Mouse (Mus musculus) brain, embryonic 14.5 days (tissue): ENCODE data around the gene Hspbp1. TPM values are rescaled to one million over a fixed set of nuclear protein-coding genes. Genes with fewer than 3 reads are reported as not detected.

Experiments used
- DNase-seq: peaks from one replicate; pipeline ENCODE4 v3.0.0-alpha.2; 2011; ENCODE audit warnings: low read depth
- CTCF ChIP-seq: fragments of 200-500 bp; IDR thresholded peaks from 2 replicates; pipeline ENCODE4 v1.5.1; 2012; ENCODE audit warnings: inconsistent platforms, mild to moderate bottlenecking, moderate library complexity, borderline replicate concordance; ENCODE audit not compliant: insufficient read depth, insufficient read length; ENCODE audit errors: extremely low read depth
- POLR2A ChIP-seq: fragments of 200-500 bp; IDR thresholded peaks from 2 replicates; pipeline ENCODE4 v1.6.1; 2012; ENCODE audit warnings: mild to moderate bottlenecking, inconsistent platforms, borderline replicate concordance; ENCODE audit not compliant: poor library complexity, insufficient read depth, insufficient read length, severe bottlenecking; ENCODE audit errors: extremely low read depth
- polyA plus RNA-seq: library from polyadenylated mRNA; depleted of rRNA; stranded (reverse); fragments of >200 nt; gene quantifications from 2 replicates; pipeline ENCODE4 v1.2.3, GENCODE M21; 2012

Gene Hspbp1
- polyA plus RNA-seq, 1 experiment = 93.3 TPM

DNA sequence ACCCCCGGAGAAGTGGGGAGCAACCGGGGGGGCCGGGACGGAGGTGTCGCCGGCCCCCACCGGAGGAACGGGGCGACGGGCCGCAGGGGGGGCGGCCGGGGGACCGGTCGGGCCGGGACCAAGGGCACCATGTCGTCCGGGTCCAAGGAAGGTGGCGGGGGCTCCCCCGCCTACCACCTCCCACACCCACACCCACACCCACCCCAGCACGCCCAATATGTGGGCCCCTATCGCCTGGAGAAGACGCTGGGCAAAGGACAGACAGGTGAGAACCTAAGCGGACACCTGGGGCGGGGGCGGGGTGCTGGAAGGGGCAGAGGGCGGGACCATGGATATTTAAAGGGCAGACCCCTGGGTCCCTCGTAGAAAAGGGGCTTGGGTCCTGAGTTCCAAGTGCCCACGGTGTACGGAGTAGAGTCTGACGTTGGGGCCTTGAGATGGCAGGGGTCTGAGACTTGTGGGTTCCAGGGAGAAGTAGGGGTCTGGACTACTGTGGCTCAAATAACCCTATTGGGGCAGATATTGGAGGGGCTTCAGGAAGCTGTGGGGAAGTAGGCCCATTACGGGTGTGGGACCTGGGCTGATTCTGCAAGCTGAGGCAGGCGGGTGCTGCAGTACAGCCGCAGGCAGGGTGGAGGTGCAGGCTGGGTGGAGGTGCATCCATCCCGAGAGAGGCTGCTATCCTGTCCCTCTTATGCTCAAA is 6.2 kb upstream of the Hspbp1 start:
- TF ChIP-seq POLR2A (no peak), CTCF (no peak)

DNA sequence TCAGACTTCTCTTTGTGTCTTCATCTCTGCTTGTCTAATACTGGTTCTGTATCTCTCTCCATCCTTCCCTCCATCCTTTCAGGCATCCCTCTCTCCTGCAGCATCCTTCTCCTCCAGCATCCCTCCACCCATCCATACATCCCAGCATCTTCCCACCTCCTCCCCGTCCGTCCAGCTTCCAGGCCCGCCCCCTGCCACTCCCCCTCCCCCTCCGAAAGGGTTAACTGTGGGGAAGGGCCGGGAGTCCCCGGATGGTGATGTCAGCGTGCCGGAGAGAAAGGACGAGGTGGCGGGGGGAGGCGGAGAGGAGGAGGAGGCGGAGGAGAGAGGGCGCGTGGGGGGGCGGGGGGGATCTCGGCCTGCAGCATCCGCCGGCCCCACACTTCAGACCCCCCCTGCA is 5.5 kb upstream of the Hspbp1 start, which contains the start of gene Brsk1:
Gene Brsk1 (plus strand): TSS at position 218 of the 400 bp plus-strand sequence.
- 0 out of 2 replicates have a peak, but pooled peaks have one; percentile 28 for TF ChIP-seq POLR2A
- no peak for TF ChIP-seq CTCF
- DNase-seq = peak; percentile 97

More for the DNA sequence above, 6.2 kb upstream of the Hspbp1 start:
- peak; percentile 47 for DNase-seq

DNA sequence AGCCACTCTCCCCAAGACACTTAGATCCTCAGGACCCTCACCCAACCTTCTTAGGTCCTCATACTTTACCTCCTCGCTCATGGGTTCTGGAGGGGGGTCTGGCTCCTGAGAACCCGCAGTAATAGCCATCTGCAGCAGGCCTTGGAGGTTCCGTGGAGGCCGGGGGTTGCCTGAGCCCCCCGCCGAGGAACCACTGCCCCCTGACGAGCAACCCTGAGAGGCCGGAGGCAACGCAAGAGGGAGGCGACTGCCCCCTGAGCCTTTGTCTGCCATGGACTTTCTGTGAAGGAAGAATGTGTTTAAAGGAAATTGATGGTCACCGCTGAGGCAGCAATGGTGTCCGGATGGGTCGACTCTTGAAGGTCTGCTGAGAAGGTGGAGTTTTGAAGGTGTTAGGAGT is 665 bp downstream of the Hspbp1 start:
- TF ChIP-seq CTCF (no peak), POLR2A (no peak)
- no peak for DNase-seq

DNA sequence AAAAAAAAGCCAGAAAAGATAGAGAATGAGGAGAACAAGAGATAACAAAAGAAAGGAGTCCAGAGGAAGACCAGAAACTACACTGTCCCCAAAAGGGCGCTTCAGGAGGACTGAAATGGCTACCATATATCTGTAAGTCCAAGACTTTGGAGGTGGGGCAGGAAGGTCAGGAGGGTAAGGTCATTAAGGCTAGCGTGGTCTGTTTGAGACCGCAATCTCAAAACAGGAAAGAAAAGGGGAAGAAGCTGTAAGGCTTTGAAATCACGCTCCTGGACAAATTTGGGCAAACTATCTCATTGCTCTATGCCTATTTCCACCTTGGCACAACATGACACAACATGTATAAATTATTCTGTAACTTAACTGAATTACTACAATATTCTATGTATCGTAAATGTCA is 1.6 kb downstream of the Hspbp1 start:
- TF ChIP-seq CTCF (no peak), POLR2A (no peak)
- no peak for DNase-seq

DNA sequence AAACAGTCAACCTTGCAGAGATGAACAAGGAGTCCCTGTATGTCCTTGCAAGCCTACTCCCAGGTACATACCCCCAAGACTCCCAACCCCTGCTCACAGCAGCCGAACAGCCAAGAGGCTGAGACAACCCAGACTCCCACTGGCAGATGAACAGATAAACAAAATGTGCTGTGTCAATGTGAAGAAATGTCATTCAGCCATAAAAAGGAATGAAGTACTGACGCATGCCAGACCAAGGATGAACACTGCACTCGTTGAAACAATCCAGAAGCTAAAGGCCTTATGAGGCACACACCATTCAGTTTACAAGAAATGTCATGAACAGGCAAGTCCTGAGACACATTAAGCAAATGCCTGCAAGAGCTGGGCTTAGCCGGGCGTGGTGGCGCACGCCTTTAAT is 9.7 kb downstream of the Hspbp1 start:
- no peak for DNase-seq
- TF ChIP-seq CTCF (no peak), POLR2A (no peak)

DNA sequence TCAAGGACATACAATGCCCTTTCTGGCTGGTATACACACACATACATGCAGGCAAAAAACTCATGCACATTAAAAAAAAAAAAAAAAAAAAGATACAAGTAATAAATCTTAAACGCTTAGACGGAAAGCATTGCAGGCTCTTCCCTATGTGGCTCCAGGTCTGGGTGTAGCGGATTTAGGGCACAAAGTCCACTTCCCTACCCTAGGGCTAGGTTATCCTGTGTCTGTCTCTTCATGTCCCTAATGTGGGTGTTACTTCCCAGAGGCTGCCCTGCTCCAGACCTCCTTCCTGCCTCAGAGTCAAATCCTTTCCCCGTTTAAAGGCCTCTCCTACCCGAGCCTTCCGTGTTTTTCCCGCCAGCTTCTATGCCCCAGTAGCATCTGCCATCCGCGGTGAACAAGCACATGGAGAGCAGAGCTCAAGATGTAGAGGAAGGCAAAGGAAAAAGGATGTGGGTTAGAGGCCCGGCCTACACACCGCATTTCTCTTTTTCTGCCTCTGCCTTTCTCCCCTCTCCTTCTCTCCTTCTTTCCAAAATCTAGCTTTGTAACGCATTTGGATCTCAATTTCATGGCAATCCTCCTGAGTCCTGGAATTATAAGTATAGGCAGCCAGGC is 10.6 kb downstream of the Hspbp1 start:
- TF ChIP-seq CTCF (no peak), POLR2A (no peak)
- no peak for DNase-seq

DNA sequence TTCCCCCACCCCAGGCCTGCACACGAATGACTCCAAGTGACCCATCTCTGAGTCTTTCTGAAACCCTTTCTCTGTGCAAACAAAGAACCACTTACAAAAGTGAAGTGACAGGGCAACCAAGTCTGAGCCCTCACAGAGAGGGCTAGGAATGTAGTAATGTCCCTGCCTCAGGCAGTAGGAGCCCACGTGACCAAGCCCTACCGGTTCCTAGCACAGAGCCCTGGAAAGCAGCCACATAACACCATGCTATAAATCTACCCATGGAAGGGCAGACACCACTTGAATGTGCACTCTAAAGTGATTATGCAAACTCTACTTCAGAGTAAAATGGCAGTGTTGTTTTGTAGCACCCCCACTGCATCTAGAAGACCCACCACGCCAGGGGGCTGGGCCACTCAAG is 12.9 kb downstream of the Hspbp1 start:
- peak; percentile 19 for DNase-seq
- TF ChIP-seq POLR2A (no peak), CTCF (no peak)

DNA sequence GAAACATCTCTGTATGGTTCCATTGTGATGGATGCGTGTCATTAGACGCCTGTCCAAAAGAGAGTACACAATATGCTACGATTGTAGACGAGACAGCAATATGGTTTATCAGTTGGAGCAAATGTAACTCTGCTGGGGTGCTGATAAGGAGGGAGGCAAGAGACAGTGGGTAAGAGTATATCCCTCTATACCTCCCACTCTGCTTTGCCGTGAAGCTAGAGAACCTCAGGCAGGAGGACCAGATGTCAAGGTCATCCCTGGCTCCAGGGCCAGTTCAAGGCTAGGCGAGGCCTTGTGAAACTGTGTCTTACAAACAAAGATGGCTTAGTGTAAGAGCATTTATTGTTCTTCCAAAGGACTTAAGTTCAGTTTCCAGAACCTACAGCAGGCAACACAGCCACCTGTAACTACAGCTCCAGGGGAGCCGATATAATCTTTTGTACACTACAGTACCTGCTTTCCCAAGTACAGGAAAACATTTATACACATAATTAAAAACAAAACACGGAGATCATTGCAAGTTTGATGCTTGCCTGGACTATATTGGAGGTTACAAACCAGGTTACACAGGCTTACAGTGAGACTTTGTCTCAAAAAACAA is 14.1 kb downstream of the Hspbp1 start:
- DNase-seq = no peak
- TF ChIP-seq CTCF (no peak), POLR2A (no peak)

DNA sequence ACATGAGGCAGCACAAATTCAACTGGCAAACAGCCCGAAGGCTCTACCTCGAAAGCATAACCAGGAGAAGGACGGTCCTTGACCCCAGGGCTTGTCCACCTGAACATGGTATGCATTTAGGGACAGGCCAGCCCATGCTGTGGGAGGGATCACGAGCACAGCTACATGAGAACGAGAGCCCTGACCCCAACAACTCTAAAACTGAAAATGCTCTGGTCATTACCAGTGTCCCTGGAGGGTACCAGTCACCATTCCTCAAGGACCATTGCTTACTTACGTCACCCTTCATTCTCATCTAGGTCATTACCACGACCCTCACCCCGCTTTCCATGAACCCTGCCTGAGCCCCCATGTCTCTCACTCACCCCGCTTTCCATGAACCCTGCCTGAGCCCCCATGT is 15.7 kb downstream of the Hspbp1 start:
- TF ChIP-seq POLR2A (no peak), CTCF (no peak)
- no peak for DNase-seq

DNA sequence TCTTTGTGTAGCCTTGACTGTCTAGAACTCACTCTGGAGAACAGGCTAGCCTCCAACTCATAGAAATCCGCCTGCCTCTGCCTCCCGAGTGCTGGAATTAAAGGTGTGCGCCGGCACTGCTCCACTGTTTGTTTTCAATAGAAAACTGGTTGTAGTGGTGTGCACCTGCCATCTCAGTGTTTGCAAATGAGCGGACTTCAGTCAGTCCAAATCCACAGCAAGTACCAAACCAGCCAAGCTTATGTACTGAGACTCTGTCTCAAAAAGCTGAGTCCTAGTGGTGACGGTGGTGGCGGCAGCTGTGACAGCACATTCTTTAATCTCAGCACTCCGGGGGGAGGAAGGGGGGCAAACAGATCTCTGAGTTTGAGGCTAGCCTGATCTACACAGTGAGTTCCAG is 16.4 kb downstream of the Hspbp1 start:
- TF ChIP-seq POLR2A (no peak), CTCF (no peak)
- DNase-seq = no peak

DNA sequence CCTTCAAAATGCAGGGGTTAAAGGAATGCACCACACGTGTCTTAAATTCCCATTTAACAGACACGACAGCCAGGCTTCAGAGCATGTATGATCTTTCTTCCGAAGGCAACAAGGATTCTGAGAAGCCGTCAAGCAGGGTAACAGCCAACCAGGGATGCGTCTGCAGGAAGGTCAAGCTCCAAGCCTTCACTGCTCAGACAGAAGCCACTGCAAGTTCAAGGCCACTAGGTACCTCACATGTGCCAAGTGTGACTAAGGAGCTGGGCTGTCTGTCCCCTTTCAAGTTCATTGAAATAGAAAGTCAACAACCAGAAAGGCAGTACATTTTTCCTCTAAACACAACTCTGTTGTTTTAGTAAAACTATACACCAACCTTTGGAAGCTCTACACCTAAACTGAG is 18.0 kb downstream of the Hspbp1 start:
- DNase-seq = no peak
- TF ChIP-seq CTCF = no peak
- TF ChIP-seq POLR2A = no peak

DNA sequence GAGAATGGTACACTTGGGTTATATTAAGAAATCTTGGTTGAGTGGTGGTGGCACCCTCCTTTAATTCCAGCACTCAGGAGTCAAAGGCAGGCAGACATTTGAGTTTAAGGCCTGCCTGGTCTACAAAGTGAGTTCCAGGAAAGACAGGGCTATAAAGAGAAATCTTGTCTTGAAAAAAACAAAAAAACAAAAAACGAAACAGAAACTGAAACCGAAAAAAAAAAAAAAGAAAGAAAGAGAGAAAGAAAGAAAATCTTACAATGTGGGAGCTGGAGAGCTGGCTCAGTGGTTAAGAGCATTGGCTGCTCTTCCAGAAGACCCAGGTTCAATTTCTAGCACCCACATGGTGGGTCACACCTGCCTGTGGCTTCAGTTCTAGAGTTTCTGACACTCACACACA is 21.1 kb downstream of the Hspbp1 start:
- TF ChIP-seq CTCF (no peak), POLR2A (no peak)

DNA sequence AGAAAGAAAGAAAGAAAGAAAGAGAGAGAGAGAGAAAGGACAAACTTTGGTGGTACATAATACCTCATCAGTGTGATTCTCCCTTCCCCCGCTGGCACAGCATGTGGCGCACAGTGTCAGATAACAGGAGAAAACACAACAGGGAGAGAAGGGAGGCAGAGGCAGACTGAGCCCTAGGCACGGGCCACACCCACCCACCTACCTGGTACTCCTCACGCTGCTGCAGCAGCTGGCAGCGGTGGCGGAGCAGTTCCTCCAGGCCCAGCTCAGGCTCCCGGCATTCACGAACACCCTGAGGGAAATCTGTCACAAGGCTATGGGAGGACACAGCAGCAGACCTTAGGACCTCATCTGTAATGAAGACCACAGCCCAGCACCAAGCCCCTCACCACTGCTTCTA is 21.7 kb downstream of the Hspbp1 start:
- TF ChIP-seq CTCF (no peak), POLR2A (no peak)
- DNase-seq = no peak

More for the DNA sequence above, 21.1 kb downstream of the Hspbp1 start:
- DNase-seq = no peak
